Mouse (Mus musculus): Measurements from ENCODE around the gene Akap13. TPM values are rescaled to one million over a fixed set of nuclear protein-coding genes. Genes with fewer than 3 reads are reported as not detected.

Gene Akap13
- total RNA-seq, 2 experiments from 2014 or later = 110 to 113 TPM

DNA sequence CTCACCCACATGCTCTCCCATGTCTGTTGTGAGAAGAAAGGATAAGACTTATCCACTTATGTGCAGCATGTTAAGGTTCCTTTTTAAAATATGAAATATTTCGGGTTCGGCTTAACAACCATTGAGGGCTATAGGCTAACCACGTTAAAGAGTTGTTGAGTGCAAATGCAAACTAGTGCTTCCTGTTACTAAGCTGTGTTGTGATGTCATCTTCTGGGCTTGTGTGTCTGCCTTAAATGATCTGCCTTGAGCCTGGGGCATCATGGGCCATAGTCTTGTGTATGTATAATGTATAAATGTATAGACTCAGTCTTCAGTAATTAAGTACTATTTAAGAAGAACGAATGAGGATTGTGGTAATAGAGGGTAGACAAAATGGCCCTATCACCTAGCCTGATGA, 104.6 kb downstream of the Akap13 start:
- DNase-seq = no peak

- DNase-seq = no peak
These were observed 105.2 kb downstream of the Akap13 start for GRCm38 (mm10) chr7:75560566-75560965.

- no peak for DNase-seq
These were observed 105.8 kb downstream of the Akap13 start for GRCm38 (mm10) chr7:75561134-75561533.

DNA sequence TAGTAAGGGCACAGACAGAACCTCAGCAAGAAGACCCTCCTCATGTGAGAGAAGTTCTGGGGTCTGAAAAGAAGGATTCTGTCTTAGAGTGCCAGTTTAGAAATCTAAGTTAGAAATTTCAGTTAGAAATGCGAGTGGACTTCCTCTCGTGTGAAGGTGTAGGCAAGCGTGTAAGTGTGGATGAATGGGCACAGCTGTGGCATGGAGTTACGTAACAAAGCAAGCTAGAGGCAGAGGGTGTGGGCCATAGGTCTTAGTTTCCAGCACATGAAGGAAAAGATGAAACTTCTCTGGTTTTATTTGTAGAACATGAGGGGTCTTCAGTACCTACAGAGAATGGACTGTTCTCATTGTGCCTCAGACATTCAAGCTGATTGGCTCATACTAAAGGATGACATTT, 112.9 kb downstream of the Akap13 start:
- DNase-seq = no peak

- no peak for DNase-seq
These were observed 113.5 kb downstream of the Akap13 start for GRCm38 (mm10) chr7:75568883-75569282.

GRCm38 (mm10) chr7:75570218-75570617, 114.9 kb downstream of the Akap13 start:
- no peak for DNase-seq

- no peak for DNase-seq
These were observed 115.7 kb downstream of the Akap13 start for GRCm38 (mm10) chr7:75571078-75571477.

DNA sequence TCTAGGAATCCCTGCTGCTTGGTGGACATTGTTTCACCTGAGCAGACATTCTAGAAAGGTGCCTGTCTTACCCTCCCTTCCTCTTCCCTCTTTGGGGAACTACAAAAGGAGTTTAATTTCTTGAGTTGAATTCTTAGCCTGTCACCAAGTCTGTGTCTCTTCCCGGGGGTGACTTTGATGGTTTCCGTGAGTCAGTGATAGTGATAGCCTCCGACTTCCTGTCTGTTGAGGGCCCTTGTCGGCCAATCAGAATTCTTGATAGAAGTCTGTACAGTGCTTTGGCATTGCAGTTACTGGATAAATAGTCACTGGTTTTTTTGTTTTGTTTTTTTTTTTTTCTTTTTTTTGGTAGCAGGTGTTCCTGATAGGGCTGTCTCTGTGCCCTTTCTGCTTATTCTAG, 116.8 kb downstream of the Akap13 start:
- no peak for DNase-seq

DNA sequence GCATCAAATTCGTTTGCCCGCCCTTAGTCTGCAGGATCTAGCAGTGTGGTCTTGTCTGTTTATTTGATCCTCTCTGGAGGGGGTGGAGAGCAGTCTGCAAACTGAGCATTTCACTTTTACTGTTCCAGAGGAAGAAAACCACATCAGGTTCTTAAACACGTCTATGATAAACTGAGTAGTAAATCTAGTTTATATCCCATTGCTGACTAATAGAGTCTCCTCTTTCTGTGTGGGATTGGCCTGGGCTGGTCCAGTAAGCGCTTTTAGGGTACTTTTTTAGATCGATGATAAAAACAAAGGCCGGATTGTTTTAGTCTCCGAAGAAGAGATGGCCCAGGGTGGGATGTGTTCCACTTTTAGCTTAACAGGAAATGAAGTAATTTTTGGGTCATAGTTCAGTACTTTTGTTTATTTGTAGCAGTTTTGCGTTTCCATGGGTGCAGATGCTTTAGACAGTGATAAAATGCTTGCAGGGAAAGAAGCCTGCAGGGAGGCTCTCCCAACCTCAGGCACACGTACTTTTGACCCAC, 119.9 kb downstream of the Akap13 start:
- DNase-seq = peak; percentile 38

DNA sequence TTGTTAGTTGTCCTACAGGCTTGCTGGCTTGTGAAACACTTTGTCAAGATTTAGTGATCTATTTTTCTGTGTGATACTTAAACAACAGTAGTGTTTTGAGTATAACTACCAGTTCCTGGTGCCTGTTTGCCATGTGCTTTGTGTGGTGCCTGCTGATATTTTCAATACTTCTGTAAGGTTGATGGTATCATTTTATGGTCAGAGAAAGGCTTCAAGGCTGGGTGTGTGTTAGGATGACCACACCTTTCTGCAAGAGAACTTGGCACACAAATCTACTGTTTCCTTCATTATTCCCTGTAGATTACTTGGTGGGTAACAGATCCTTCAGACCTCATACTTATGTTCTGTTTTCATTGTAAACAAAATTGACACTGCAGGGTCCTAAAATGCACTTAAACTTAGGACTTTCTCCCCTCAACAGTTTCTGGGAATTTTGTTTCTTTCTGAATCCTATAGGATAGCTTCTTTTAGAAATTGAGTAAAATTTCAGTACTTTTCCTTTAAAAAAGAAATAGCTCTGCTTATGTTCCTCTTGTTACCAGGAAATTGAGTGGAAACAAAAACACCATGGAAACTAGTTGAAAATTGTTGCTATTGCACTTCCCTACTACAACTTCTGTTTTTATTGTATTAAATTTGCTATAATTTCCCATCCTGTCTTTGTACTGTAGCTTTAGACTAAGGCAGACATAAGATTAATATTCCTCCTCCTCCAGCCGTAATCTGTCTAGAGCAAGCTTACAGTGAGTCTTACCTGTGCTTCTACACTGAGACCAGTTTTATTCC, 120.7 kb downstream of the Akap13 start:
- no peak for DNase-seq

GRCm38 (mm10) chr7:75576851-75577250, 121.5 kb downstream of the Akap13 start:
- no peak for DNase-seq

- DNase-seq = peak; percentile 53
These were observed 122.0 kb downstream of the Akap13 start for GRCm38 (mm10) chr7:75577353-75577752.

- no peak for DNase-seq
These were observed 123.3 kb downstream of the Akap13 start for GRCm38 (mm10) chr7:75578647-75579046.

DNA sequence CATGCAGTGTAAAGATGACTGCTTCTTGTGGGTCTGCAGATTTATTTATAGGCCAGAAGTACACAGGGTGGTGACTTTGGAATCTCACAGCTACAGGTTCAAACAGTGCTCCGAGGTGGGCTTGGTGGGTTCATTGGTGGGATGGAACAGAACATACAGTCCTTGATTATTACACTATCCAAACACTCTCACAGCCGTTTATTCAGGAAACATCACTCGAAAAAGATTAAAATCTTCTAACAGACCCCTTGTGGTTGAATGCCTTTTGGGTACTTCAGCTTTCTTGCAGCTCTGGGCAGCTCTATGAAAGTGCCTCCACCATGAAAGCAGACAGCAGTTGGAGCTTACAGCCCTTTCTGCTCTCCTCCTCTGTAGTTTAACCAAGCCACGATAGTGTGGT, 126.8 kb downstream of the Akap13 start:
- DNase-seq = no peak

DNA sequence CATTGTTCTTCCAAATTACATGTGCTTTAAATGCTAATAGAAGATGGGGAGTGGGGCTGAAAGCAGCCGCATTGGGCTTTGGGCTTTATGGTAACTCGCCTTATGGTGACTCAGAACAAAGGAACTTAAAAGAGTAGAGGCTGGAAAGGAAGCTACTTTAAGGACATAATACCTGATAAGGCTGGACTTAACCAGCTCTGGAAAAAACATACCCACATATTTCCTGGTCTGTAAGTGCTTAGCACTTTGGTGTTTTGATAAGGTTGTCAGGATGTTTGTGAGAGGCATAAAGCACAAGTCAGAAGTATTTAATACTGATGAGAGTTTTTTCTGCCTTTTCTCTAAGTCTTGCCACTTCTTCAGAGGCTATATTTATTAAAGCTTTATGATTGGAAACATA, 128.8 kb downstream of the Akap13 start:
- DNase-seq = no peak

DNA sequence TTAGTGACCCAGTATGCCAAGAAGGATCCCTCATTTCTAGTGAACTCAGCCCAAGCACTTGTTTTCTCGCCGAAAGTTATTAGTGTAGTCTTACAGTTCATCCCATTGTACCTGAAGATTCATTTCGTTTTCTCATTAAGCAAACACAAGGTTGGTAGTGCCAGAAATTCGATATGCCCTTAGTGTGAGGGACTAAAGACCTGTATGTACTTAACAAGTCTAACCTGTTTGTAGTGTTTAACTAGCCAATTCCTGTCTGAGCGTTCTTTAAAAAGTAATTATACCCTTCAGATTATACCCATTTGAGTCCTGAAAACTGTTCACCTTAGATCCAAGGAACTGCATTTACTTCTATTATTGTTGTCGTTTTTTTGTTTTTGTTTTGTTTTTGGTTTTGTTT, 130.1 kb downstream of the Akap13 start:
- DNase-seq = no peak

DNA sequence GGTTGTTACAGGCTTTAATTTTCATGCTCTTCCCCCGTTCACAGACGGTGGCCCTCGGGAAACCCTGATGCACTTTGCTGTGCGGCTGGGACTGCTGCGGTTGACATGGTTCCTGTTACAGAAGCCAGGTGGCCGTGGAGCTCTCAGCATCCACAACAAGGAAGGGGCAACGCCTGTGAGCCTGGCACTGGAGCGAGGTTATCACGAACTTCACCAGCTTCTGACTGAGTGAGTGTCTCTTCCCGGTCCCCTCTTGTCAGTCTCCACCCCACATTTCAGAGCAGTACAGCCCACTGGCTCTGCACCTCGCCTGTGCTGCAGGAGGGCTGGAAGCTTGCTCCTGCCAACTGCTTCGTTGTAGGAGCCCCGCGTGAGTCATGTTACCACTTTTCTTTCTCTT, 130.8 kb downstream of the Akap13 start:
- peak; percentile 29 for DNase-seq

DNA sequence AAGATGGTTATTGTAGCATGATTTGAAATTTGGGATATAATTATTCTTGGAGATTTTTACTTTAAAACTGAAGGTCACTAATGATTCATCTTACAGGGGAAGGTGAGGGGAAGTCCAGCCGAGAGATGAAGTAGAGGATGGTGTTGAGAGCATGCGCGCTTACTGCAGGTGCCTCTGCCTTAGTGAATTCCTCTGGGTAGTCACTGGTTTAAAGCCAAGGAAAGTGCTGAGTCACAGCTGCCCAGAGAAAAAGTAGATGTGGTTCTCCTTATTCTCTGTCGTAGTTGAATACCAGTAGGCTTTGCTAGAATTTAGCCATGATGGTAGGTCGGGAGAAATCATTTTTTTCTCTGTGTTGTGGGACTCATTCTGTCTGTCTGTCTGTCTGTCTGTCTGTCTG, 132.4 kb downstream of the Akap13 start:
- no peak for DNase-seq

- no peak for DNase-seq
These were observed 134.1 kb downstream of the Akap13 start for GRCm38 (mm10) chr7:75589304-75589973.

- no peak for DNase-seq
These were observed 136.6 kb downstream of the Akap13 start for GRCm38 (mm10) chr7:75591961-75592360.

DNA sequence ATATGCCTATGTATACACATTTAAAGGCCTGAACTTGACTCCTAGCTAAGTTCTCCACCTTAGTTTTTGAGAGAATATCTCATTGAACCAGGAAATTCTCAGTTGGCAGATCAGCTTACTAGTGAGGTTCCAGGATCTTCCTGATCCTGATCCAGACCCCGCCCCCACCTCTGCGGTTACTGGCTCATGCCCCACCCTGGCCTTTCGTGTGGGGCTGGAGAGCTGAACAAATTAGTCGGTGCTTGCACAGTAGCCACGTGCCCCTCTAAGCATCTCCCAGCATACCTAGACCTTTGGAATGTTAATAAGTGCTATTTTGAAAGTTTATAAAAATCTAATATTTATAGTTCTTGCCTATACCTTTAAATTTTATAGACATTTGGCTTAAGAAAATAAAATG, 139.5 kb downstream of the Akap13 start:
- DNase-seq = no peak

DNA sequence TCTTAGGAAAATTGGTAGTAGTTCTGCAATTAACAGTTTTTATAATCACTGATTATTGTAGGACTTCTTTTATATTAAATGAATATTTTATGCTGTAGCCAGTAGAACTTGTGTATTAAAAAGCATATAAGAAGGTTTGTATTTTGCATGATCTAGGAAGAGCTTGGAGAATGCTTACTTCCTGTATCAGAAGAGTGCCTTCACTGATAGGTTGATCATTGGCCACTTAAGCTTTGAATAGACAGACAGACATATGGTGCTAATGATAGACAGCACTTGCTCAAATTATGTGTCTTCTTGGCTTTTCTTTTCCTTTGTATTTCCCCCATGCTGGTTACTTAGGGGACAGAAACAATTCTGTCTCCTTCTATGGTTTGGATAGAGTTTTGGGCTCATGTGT, 139.9 kb downstream of the Akap13 start:
- no peak for DNase-seq

DNA sequence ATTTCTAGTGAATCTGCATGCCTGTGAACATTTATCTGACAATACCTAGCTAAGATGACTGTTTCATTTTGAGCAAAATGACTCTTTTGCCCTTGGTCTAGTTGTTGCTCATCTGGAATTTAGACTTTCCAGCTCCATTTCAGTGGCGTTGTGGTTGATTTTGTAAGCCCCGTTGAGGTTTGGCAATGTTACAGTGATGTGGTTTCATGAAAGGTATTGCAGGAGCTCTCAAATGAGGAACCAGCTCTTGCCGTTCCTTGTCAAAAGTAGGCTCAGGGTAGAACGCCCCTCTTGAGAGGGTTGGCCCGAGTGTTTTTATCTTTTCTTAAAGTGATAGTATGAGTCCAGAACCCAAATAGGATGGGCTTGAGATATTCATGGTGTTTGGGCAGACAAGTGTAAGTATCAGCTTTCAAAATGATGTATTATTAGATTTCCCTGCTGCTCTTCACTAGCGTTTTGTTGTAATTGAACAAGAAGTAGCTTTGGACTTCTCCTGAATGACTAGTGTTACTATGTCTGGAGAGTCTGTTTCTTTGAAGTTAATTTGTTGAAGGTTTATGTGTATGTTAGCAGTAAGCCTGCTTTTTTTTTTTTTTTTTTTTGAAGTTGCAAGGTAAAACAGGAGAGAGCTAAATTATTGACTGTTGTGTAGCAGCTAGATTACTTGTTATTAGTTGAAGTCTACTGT, 140.9 kb downstream of the Akap13 start:
- DNase-seq = no peak

Measured in heart, postnatal 4 days (tissue).